Mouse (Mus musculus) liver, embryonic 14.5 days (tissue): ENCODE results near the gene Nmi. TPM values are rescaled to one million over a fixed set of nuclear protein-coding genes. Genes with fewer than 3 reads are reported as not detected.

ENCODE experiments used
- ATAC-seq: fragments of 200-750 bp; cut with Nextera tagmentation; 2 replicates; pipeline ENCODE4 v1.8.0; 2017; ENCODE audit warnings: moderate number of reproducible peaks, mild to moderate bottlenecking, moderate library complexity; ENCODE audit not compliant: insufficient read depth
- DNase-seq, 3 experiments: peaks; one replicate each; pipeline ENCODE4 v3.0.0-alpha.2; 2012 to 2013; ENCODE audit warnings: low read depth in 3 of 3, low spot score in 3 of 3
- H3K27ac ChIP-seq: fragments of 300-500 bp; sonication (generic); 2 replicates; pipeline ENCODE4 v1.5.1; 2014; ENCODE audit warnings: moderate library complexity, mild to moderate bottlenecking, control low read depth, inconsistent platforms
- H3K27me3 ChIP-seq: fragments of 300-500 bp; sonication (generic); 2 replicates; pipeline ENCODE4 v1.6.1; 2014; ENCODE audit warnings: mild to moderate bottlenecking, low read length, moderate library complexity; ENCODE audit not compliant: control insufficient read depth, insufficient read depth
- H3K36me3 ChIP-seq: fragments of 300-500 bp; sonication (generic); replicated peaks from 2 replicates; pipeline ENCODE4 v1.6.1; 2014; ENCODE audit warnings: low read depth; ENCODE audit not compliant: control insufficient read depth, insufficient read depth
- H3K4me1 ChIP-seq, 2 experiments: fragments of 200-500 bp in 1 of 2; fragments of 300-500 bp in 1 of 2; sonication (generic) in 1 of 2; replicated peaks; 2 replicates each; pipeline ENCODE4 v1.6.1; 2012 to 2014; ENCODE audit warnings: antibody characterized with exemption in 1 of 2, inconsistent platforms in 1 of 2, low read length in 1 of 2; ENCODE audit not compliant: control insufficient read depth in 2 of 2, insufficient read depth in 2 of 2
- H3K4me2 ChIP-seq: fragments of 300-500 bp; sonication (generic); 2 replicates; pipeline ENCODE4 v1.6.1; 2014; ENCODE audit warnings: low read depth, mild to moderate bottlenecking, control low read depth, moderate library complexity
- H3K4me3 ChIP-seq, 2 experiments: fragments of 200-500 bp in 1 of 2; fragments of 300-500 bp in 1 of 2; sonication (generic) in 1 of 2; 2 replicates each; pipeline ENCODE4 v1.5.1; 2012 to 2014; ENCODE audit warnings: low read depth in 2 of 2, low read length in 2 of 2, mild to moderate bottlenecking in 2 of 2, control low read depth in 1 of 2, inconsistent platforms in 1 of 2, moderate library complexity in 1 of 2; ENCODE audit not compliant: insufficient read depth in 1 of 2
- H3K9ac ChIP-seq: fragments of 300-500 bp; sonication (generic); replicated peaks from 2 replicates; pipeline ENCODE4 v1.6.1; 2014; ENCODE audit warnings: mild to moderate bottlenecking, control low read depth, moderate library complexity
- H3K9me3 ChIP-seq: fragments of 300-500 bp; sonication (generic); 2 replicates; pipeline ENCODE4 v1.6.1; 2016; ENCODE audit warnings: low read length, mixed read lengths; ENCODE audit not compliant: control insufficient read depth
- CTCF ChIP-seq: IDR thresholded peaks from 2 replicates; pipeline ENCODE4 v1.5.1; 2016; ENCODE audit warnings: antibody characterized with exemption, low read depth, control low read depth
- EP300 ChIP-seq: IDR thresholded peaks from 2 replicates; pipeline ENCODE4 v1.6.1; 2016; ENCODE audit warnings: antibody characterized with exemption, low read depth
- WGBS: fragments of 180-500 bp; shearing (Covaris S2); extraction: QIAGEN DNeasy Blood & Tissue Kit; methylation state at CpG from one replicate; pipeline ENCODE4 v1.1.7; 2014; ENCODE audit not compliant: insufficient replicate concordance; 5-methylcytosine and 5-hydroxymethylcytosine counted together
- polyA plus RNA-seq, 2 experiments: library from polyadenylated mRNA; depleted of rRNA in 1 of 2; stranded (reverse) in 1 of 2; unstranded in 1 of 2; fragments of >200 nt; fragmentation: Nextera tagmentation in 1 of 2; extraction: Ambion mirVana in 1 of 2; gene quantifications; 2 replicates each; pipeline versions ENCODE4 v1.2.1 to v1.2.3; 2012 to 2014

Gene Nmi
- polyA plus RNA-seq, 2 experiments: 5.1 to 11.0 TPM

DNA sequence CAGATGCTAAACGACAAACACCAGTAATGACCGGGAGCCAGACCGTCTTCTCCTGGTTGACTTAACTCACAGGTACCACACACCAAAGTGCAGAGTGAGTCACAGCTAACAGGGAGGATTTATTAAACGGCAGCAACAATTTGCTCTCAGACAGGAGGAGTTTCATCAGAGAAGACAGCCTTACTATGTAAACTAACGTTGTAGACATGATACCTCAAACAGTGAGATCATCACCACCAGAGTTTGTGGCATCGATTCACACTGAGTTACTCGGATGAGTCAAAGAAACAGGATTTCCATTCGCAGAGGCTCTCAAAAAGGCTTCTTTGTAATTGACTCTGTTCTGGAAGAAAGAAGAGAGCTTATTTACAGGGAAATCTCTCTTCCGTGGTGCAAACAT, 12.9 kb upstream of the Nmi start:
- DNase-seq (no peak), ATAC-seq (no peak)
- Histone ChIP-seq H3K36me3 (no peaks in the 10 kb centered on the region), H3K4me3 (no peak overlapping the region), H3K27me3 (no peaks in the 10 kb centered on the region), H3K27ac (no peak overlapping the region), H3K9me3 (no peaks in the 10 kb centered on the region), H3K4me1 (peaks cover 0 to 7% of the 10 kb centered on the region in 2 experiments; a peak in 3 of 4 replicates), H3K9ac (no peak overlapping the region), H3K4me2 (no peak overlapping the region)
- WGBS: 67% methylated on average over 9 of the region's 9 CpGs
- TF ChIP-seq EP300 (no peak), CTCF (no peak)

DNA sequence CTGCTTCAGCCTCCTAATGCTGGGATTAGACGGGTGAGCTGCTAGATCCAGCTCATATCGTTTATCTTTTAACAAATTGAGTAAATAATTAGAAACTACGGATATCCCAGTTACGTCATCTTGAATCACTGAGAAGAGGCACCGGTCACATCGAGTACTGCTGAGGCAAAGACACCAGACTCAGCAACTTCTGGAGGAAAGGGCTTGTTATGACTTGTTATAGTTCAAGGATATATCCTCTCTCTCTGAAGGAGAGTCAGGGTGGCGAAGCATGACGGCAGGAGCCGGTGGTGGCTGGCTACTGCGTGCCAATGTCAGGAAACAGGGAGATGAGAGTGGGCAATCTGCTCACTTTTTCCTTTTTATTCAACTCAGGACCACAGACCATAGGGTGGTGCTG, 11.9 kb upstream of the Nmi start:
- no peak overlapping the region for H3K4me2 ChIP-seq
- no peak for ATAC-seq
- H3K4me3 ChIP-seq: no peak overlapping the region
- 75% methylated on average over 10 of the region's 10 CpGs for WGBS
- H3K4me1 ChIP-seq: peaks cover 0 to 7% of the 10 kb centered on the region in 2 experiments; a peak in 3 of 4 replicates
- TF ChIP-seq CTCF (no peak), EP300 (no peak)
- no peaks in the 10 kb centered on the region for H3K27me3 ChIP-seq
- no peak for DNase-seq
- no peak overlapping the region for H3K27ac ChIP-seq
- no peaks in the 10 kb centered on the region for H3K9me3 ChIP-seq
- H3K9ac ChIP-seq: no peak overlapping the region
- H3K36me3 ChIP-seq: no peaks in the 10 kb centered on the region

DNA sequence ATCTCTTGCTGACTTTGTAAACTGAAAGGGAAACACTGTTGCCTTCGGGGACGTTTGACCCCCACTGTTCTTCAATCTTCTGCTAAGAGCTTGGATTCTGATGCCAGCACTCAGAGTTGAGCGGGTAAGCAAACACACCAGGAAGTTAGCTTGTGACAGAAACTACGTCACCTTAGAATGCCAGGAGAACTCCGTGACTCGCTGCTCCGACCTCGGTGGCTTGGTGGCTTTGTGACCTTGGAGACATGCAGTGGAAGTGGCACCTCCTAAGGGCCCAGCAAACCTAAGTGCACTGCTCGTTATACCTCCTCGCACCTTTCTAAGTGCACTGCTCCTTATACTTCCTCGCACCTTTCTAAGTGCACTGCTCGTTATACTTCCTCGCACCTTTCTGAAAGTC, 9.0 kb upstream of the Nmi start:
- no peaks in the 10 kb centered on the region for H3K27me3 ChIP-seq
- no peak overlapping the region for H3K27ac ChIP-seq
- H3K4me2 ChIP-seq: peak overlapping the region; percentile 53
- H3K9me3 ChIP-seq: no peaks in the 10 kb centered on the region
- DNase-seq (no peak), ATAC-seq (no peak)
- WGBS: 27% methylated on average over 13 of the region's 13 CpGs
- peak overlapping the region; percentile 30 to 57; a peak in 3 of 4 replicates for H3K4me3 ChIP-seq
- peaks cover 0 to 7% of the 10 kb centered on the region in 2 experiments; a peak in 3 of 4 replicates for H3K4me1 ChIP-seq
- peak overlapping the region; percentile 48 for H3K9ac ChIP-seq
- TF ChIP-seq CTCF (no peak), EP300 (no peak)
- no peaks in the 10 kb centered on the region for H3K36me3 ChIP-seq

DNA sequence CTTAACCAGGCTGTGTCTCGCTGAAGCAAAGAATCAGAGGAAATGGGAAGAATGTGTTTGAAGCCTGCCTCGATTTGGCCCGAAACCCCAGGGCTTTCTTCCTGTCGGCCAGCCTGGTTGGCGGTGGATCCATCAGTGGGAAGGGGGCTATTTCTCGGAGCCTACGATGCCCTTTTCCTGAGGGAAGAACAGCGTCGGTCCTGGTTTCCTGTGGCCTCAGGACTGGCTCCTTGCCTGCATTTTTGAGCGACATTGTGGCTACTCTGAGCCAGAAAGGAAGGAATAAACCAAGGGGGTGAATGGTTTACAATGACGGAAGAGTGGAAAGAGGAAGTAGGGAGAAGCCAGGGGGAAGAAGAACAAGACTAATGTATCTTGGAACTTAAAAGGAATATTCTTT, 8.3 kb upstream of the Nmi start:
- H3K4me3 ChIP-seq: no peak overlapping the region
- no peaks in the 10 kb centered on the region for H3K27me3 ChIP-seq
- no peak for TF ChIP-seq CTCF
- no peak for TF ChIP-seq EP300
- ATAC-seq (no peak), DNase-seq (no peak)
- H3K36me3 ChIP-seq: no peaks in the 10 kb centered on the region
- H3K4me1 ChIP-seq: peaks cover 0 to 7% of the 10 kb centered on the region in 2 experiments; a peak in 3 of 4 replicates
- peak overlapping the region; percentile 53 for H3K4me2 ChIP-seq
- no peak overlapping the region for H3K9ac ChIP-seq
- no peaks in the 10 kb centered on the region for H3K9me3 ChIP-seq
- no peak overlapping the region for H3K27ac ChIP-seq
- WGBS: 16% methylated on average over 11 of the region's 11 CpGs

DNA sequence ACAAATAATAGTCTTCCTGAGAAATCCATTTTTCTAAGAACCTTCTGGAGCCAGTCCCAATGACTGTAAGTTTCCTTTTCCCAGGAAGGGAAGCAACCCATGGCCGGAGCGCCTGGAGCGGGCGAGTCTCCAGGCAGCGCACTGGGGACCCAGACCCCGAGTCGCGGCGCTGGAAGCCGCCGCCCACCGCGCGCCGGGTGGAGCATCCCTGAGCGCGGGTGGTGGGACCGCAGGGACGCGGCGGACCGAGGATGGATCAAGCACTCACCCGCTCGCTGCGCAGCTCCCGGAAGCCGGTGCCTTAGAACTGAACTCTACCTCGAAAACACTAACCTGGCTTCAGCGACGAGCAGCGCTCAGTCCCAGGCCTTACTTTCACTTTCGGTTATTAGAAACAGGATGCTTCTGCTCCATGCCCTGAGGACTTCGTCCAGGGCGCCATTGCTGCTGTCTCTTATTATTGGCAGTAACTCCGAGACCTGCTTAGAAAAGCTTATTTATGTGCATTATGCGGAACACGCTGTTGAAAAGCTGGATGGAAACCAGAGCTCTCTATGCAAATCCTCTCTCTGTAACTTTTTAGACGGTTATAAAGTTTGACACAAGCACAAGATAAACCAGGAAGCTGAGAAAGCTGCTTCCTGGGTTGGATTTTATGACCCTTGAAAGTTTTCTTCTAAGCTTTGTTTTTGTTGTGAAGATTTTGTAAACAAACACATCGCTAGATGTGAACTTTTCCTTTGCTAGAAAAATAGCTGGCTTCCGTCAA, 469 bp downstream of the Nmi start:
- H3K4me1 ChIP-seq: peaks cover 3 to 9% of the 10 kb centered on the region in 2 experiments
- WGBS: 2% methylated on average over 40 of the region's 40 CpGs

More for the DNA sequence above, 469 bp downstream of the Nmi start:
- Histone ChIP-seq H3K27ac (peak overlapping the region; percentile 8), H3K27me3 (no peaks in the 10 kb centered on the region), H3K36me3 (no peaks in the 10 kb centered on the region), H3K4me2 (peak overlapping the region; percentile 86), H3K9ac (peak overlapping the region; percentile 71), H3K9me3 (no peaks in the 10 kb centered on the region), H3K4me3 (peak overlapping the region; percentile 81 to 88)
- peak; percentile 82 for ATAC-seq
- DNase-seq: peak in 1 of 3 experiments; percentile 52
- no peak for TF ChIP-seq CTCF
- TF ChIP-seq EP300: no peak
